Mouse (Mus musculus): ENCODE results near the gene Sh3kbp1. TPM values are rescaled to one million over a fixed set of nuclear protein-coding genes. Genes with fewer than 3 reads are reported as not detected.

Gene Sh3kbp1
- polyA plus RNA-seq, 1 experiment from 2014 or later, result 166 TPM

DNA sequence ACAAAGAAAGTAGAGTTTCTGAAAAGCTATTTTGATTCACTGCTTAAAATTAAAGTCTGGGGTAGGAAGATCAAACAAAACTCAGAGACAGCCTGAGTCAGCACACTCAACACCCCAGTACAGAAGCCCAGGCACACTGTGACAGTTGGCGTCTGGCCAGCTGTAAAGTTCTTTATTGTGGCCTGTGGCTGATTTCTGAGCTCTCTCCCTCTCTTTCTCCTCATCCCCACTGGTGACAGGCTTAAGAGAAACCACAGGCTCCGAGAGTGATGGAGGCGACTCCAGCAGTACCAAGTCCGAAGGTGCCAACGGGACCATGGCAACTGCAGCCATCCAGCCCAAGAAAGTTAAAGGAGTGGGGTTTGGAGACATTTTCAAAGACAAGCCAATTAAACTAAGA, 201.1 kb downstream of the Sh3kbp1 start:
- no peaks in the 10 kb centered on the region for H3K9me3 ChIP-seq (replicated peaks; ENCODE audit: control insufficient read depth, low read length)
- no peaks in the 10 kb centered on the region for H3K27me3 ChIP-seq (ENCODE audit: control insufficient read depth, insufficient read depth, low read length)
- no peak overlapping the region for H3K4me3 ChIP-seq (ENCODE audit: low read length)
- no peak overlapping the region for H3K27ac ChIP-seq (ENCODE audit: low read length)
- H3K4me2 ChIP-seq (ENCODE audit: low read depth, low read length), result no peak overlapping the region
- no peak overlapping the region for H3K9ac ChIP-seq (ENCODE audit: low read length)
- H3K4me1 ChIP-seq (ENCODE audit: control insufficient read depth, insufficient read depth, low read length), result 0 out of 2 replicates have a peak, but pooled peaks cover 2% of the 10 kb centered on the region
- 0 out of 2 replicates have a peak, but pooled peaks have one; percentile 32 for ATAC-seq (replicated peaks; ENCODE audit: extremely low read depth, insufficient read depth, low FRiP score)
- no peaks in the 10 kb centered on the region for H3K36me3 ChIP-seq (ENCODE audit: control insufficient read depth, insufficient read depth)
- WGBS, result 57% methylated on average over 5 of the region's 5 CpGs

DNA sequence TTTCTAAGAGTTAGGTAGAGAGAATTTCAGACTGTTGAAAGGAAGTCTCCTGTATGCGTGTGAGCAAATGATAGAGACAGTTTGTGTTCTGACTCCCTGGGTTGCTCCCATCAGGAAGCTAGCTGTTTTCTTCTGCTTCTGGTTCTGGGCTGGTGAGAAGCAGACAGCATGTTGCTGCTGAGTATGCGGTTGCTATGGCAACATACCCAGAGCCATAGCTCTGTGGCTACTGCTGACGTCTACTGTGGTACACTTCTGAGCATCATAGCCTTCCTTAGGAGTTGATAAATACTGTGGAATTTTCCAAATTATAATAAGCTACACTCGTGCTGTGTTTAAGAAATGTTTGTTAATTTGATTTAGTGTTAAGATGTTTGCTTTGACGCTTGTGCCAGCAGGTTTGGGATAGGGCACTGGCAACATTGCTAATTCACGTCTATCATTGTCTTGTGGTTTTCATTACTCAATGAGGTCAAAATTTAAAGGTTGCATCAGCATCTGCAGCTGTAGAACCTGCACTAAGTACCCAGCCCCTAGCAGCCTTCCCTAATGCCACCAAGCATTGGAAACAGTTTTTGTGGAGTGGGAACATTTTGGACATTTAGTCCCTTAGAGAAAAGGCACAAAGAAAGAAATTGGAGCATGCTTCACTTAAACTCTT, 202.2 kb downstream of the Sh3kbp1 start:
- no peak overlapping the region for H3K4me3 ChIP-seq (ENCODE audit: low read length)
- no peak for ATAC-seq (replicated peaks; ENCODE audit: extremely low read depth, insufficient read depth, low FRiP score)
- 72% methylated on average over 6 of the region's 6 CpGs for WGBS

GRCm38 (mm10) chrX:159831176-159831575, 204.1 kb downstream of the Sh3kbp1 start:
- Histone ChIP-seq H3K4me3 (ENCODE audit: low read length) (no peak overlapping the region), H3K4me1 (ENCODE audit: control insufficient read depth, insufficient read depth, low read length) (0 out of 2 replicates have a peak, but pooled peaks cover 2% of the 10 kb centered on the region), H3K27ac (ENCODE audit: low read length) (no peak overlapping the region), H3K27me3 (ENCODE audit: control insufficient read depth, insufficient read depth, low read length) (no peaks in the 10 kb centered on the region), H3K4me2 (ENCODE audit: low read depth, low read length) (no peak overlapping the region), H3K9ac (ENCODE audit: low read length) (no peak overlapping the region), H3K9me3 (replicated peaks; ENCODE audit: control insufficient read depth, low read length) (no peaks in the 10 kb centered on the region), H3K36me3 (ENCODE audit: control insufficient read depth, insufficient read depth) (no peaks in the 10 kb centered on the region)
- ATAC-seq (replicated peaks; ENCODE audit: extremely low read depth, insufficient read depth, low FRiP score), result no peak
- WGBS, result 54% methylated on average over 2 of the region's 2 CpGs

More for the DNA sequence above, 202.2 kb downstream of the Sh3kbp1 start:
- Histone ChIP-seq H3K9me3 (replicated peaks; ENCODE audit: control insufficient read depth, low read length) (no peaks in the 10 kb centered on the region), H3K36me3 (ENCODE audit: control insufficient read depth, insufficient read depth) (no peaks in the 10 kb centered on the region), H3K9ac (ENCODE audit: low read length) (no peak overlapping the region), H3K27me3 (ENCODE audit: control insufficient read depth, insufficient read depth, low read length) (no peaks in the 10 kb centered on the region), H3K27ac (ENCODE audit: low read length) (no peak overlapping the region), H3K4me1 (ENCODE audit: control insufficient read depth, insufficient read depth, low read length) (0 out of 2 replicates have a peak, but pooled peaks cover 2% of the 10 kb centered on the region), H3K4me2 (ENCODE audit: low read depth, low read length) (no peak overlapping the region)

DNA sequence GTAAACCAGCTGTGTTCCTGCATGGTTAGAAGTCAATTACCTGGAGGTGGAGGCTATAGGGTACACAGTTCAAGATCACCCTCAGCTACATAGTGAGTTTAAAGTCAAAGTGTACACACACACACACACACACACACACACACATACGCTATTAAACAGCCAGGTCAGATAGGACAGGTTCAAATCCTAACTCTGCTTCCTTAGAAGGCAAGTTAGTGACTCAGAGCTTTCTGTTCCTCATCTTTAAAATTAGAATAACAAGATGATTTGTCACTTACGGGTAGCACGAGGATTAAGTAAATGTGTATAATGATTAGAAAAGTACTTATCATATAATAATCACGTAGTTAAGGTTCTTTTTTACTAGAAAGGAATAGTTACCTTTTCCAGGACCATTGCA, 208.2 kb downstream of the Sh3kbp1 start:
- no peaks in the 10 kb centered on the region for H3K4me1 ChIP-seq (ENCODE audit: control insufficient read depth, insufficient read depth, low read length)
- no peaks in the 10 kb centered on the region for H3K9me3 ChIP-seq (replicated peaks; ENCODE audit: control insufficient read depth, low read length)
- H3K36me3 ChIP-seq (ENCODE audit: control insufficient read depth, insufficient read depth), result no peaks in the 10 kb centered on the region
- no peak overlapping the region for H3K4me2 ChIP-seq (ENCODE audit: low read depth, low read length)
- H3K4me3 ChIP-seq (ENCODE audit: low read length), result no peak overlapping the region
- WGBS, result 77% methylated on average over 4 of the region's 4 CpGs
- ATAC-seq (replicated peaks; ENCODE audit: extremely low read depth, insufficient read depth, low FRiP score), result no peak
- no peaks in the 10 kb centered on the region for H3K27me3 ChIP-seq (ENCODE audit: control insufficient read depth, insufficient read depth, low read length)
- no peak overlapping the region for H3K9ac ChIP-seq (ENCODE audit: low read length)
- no peak overlapping the region for H3K27ac ChIP-seq (ENCODE audit: low read length)

- no peak overlapping the region for H3K4me2 ChIP-seq (ENCODE audit: low read depth, low read length)
- H3K9me3 ChIP-seq (replicated peaks; ENCODE audit: control insufficient read depth, low read length), result no peaks in the 10 kb centered on the region
- H3K27me3 ChIP-seq (ENCODE audit: control insufficient read depth, insufficient read depth, low read length), result no peaks in the 10 kb centered on the region
- H3K36me3 ChIP-seq (ENCODE audit: control insufficient read depth, insufficient read depth), result no peaks in the 10 kb centered on the region
- H3K4me1 ChIP-seq (ENCODE audit: control insufficient read depth, insufficient read depth, low read length), result no peaks in the 10 kb centered on the region
- H3K9ac ChIP-seq (ENCODE audit: low read length), result no peak overlapping the region
- 65% methylated on average over 1 of the region's 1 CpGs for WGBS
- no peak for ATAC-seq (replicated peaks; ENCODE audit: extremely low read depth, insufficient read depth, low FRiP score)
- no peak overlapping the region for H3K4me3 ChIP-seq (ENCODE audit: low read length)
- H3K27ac ChIP-seq (ENCODE audit: low read length), result no peak overlapping the region
These were observed 210.3 kb downstream of the Sh3kbp1 start for GRCm38 (mm10) chrX:159837379-159837778.

DNA sequence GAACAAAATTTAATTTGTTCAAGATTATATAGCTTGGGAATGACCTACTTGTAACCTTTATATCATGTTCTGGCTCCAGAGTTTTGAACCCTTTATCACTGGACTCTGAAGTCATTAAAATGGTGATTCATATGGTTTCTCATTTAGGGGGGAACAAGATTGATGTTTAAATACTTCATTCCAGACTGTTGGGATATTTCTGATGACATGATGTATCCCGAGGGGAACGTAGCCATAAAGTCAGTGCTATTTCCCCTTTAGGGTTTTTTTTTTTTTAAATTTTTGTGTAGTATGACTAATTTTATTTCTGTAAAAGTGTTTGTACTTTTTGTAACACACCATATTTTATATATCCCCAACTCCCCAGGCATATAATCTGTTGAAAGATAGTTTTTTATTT, 212.7 kb downstream of the Sh3kbp1 start:
- no peak overlapping the region for H3K27ac ChIP-seq (ENCODE audit: low read length)
- WGBS, result 77% methylated on average over 2 of the region's 2 CpGs
- H3K4me3 ChIP-seq (ENCODE audit: low read length), result no peak overlapping the region
- H3K9me3 ChIP-seq (replicated peaks; ENCODE audit: control insufficient read depth, low read length), result no peaks in the 10 kb centered on the region
- no peaks in the 10 kb centered on the region for H3K4me1 ChIP-seq (ENCODE audit: control insufficient read depth, insufficient read depth, low read length)
- no peak overlapping the region for H3K9ac ChIP-seq (ENCODE audit: low read length)
- no peak for ATAC-seq (replicated peaks; ENCODE audit: extremely low read depth, insufficient read depth, low FRiP score)
- no peak overlapping the region for H3K4me2 ChIP-seq (ENCODE audit: low read depth, low read length)
- H3K27me3 ChIP-seq (ENCODE audit: control insufficient read depth, insufficient read depth, low read length), result no peaks in the 10 kb centered on the region
- no peaks in the 10 kb centered on the region for H3K36me3 ChIP-seq (ENCODE audit: control insufficient read depth, insufficient read depth)

GRCm38 (mm10) chrX:159840225-159840624, 213.2 kb downstream of the Sh3kbp1 start:
- Histone ChIP-seq H3K4me2 (ENCODE audit: low read depth, low read length) (no peak overlapping the region), H3K4me3 (ENCODE audit: low read length) (no peak overlapping the region), H3K27ac (ENCODE audit: low read length) (no peak overlapping the region), H3K9me3 (replicated peaks; ENCODE audit: control insufficient read depth, low read length) (no peaks in the 10 kb centered on the region), H3K9ac (ENCODE audit: low read length) (no peak overlapping the region), H3K36me3 (ENCODE audit: control insufficient read depth, insufficient read depth) (no peaks in the 10 kb centered on the region), H3K27me3 (ENCODE audit: control insufficient read depth, insufficient read depth, low read length) (no peaks in the 10 kb centered on the region), H3K4me1 (ENCODE audit: control insufficient read depth, insufficient read depth, low read length) (no peaks in the 10 kb centered on the region)
- ATAC-seq (replicated peaks; ENCODE audit: extremely low read depth, insufficient read depth, low FRiP score), result no peak
- WGBS, result 60% methylated on average over 7 of the region's 7 CpGs

- no peak for ATAC-seq (replicated peaks; ENCODE audit: extremely low read depth, insufficient read depth, low FRiP score)
- Histone ChIP-seq H3K36me3 (ENCODE audit: control insufficient read depth, insufficient read depth) (no peaks in the 10 kb centered on the region), H3K9me3 (replicated peaks; ENCODE audit: control insufficient read depth, low read length) (no peaks in the 10 kb centered on the region), H3K9ac (ENCODE audit: low read length) (no peak overlapping the region), H3K4me2 (ENCODE audit: low read depth, low read length) (no peak overlapping the region), H3K4me3 (ENCODE audit: low read length) (no peak overlapping the region), H3K4me1 (ENCODE audit: control insufficient read depth, insufficient read depth, low read length) (no peaks in the 10 kb centered on the region), H3K27ac (ENCODE audit: low read length) (no peak overlapping the region), H3K27me3 (ENCODE audit: control insufficient read depth, insufficient read depth, low read length) (no peaks in the 10 kb centered on the region)
- WGBS, result 81% methylated on average over 8 of the region's 8 CpGs
These were observed 223.7 kb downstream of the Sh3kbp1 start for GRCm38 (mm10) chrX:159850722-159851121.

DNA sequence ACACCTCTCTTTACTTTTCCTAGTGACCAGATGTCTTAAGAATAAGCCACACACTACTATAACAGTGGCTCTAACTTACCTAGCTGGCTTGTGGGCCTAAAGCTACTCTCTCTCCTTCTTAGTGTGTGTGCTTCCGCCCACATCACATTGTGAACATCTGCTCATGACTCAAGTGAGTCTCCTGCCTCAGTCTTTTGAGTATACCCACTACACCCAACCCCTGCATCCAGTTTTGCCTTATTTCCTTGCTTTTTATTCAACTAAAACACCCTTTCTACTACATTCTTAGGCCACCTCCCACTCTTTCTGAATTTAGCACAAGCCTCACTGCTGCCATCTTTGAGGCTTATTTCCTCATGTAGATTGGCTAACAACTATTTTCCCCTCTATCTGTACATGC, 229.8 kb downstream of the Sh3kbp1 start:
- Histone ChIP-seq H3K27me3 (ENCODE audit: control insufficient read depth, insufficient read depth, low read length) (no peaks in the 10 kb centered on the region), H3K36me3 (ENCODE audit: control insufficient read depth, insufficient read depth) (no peaks in the 10 kb centered on the region), H3K9me3 (replicated peaks; ENCODE audit: control insufficient read depth, low read length) (no peaks in the 10 kb centered on the region), H3K4me3 (ENCODE audit: low read length) (no peak overlapping the region), H3K4me1 (ENCODE audit: control insufficient read depth, insufficient read depth, low read length) (no peaks in the 10 kb centered on the region), H3K4me2 (ENCODE audit: low read depth, low read length) (no peak overlapping the region), H3K27ac (ENCODE audit: low read length) (no peak overlapping the region), H3K9ac (ENCODE audit: low read length) (no peak overlapping the region)
- 79% methylated on average over 1 of the region's 1 CpGs for WGBS
- no peak for ATAC-seq (replicated peaks; ENCODE audit: extremely low read depth, insufficient read depth, low FRiP score)
